Mouse (Mus musculus) left cerebral cortex, adult 8-10 months (tissue): ENCODE data around the gene Acot7. TPM values are rescaled to one million over a fixed set of nuclear protein-coding genes. Genes with fewer than 3 reads are reported as not detected.

ENCODE experiments used
- DNase-seq, 2 experiments: peaks; one replicate each; pipeline ENCODE4 v3.0.0; 2022; ENCODE audit warnings: low spot score in 2 of 2
- total RNA-seq, 4 experiments: library from RNA; stranded (reverse); gene quantifications; 2 replicates each; pipeline ENCODE4 v1.2.4; 2022

The Acot7 gene
- total RNA-seq, 4 experiments from 2014 or later = 281 to 320 (median 303) TPM

GRCm38 (mm10) chr4:152294188-152294929, 116.4 kb downstream of the Acot7 start:
- no peak for DNase-seq

DNA sequence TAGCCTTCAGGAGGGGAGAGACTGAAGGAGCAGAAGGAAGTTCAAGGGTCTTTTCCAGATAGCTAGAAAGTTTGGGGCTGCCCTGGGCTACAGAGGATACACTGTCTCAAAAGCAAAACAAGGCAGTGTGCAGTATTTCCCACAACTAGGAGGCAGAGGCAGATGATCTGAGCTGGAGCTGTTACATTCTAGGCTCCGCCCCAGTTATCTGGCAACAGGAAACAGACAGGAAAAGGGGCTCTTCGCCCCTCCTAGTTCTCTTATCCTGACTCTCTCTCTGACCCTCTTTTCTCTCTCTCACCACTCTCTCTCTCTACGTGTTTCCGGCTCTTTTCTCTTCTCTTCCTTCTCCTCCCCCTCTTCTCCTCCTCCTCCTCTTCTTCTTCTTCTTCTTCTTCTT, 118.0 kb downstream of the Acot7 start:
- DNase-seq = no peak

- DNase-seq = no peak
These were observed 118.4 kb downstream of the Acot7 start for GRCm38 (mm10) chr4:152296371-152296770.

DNA sequence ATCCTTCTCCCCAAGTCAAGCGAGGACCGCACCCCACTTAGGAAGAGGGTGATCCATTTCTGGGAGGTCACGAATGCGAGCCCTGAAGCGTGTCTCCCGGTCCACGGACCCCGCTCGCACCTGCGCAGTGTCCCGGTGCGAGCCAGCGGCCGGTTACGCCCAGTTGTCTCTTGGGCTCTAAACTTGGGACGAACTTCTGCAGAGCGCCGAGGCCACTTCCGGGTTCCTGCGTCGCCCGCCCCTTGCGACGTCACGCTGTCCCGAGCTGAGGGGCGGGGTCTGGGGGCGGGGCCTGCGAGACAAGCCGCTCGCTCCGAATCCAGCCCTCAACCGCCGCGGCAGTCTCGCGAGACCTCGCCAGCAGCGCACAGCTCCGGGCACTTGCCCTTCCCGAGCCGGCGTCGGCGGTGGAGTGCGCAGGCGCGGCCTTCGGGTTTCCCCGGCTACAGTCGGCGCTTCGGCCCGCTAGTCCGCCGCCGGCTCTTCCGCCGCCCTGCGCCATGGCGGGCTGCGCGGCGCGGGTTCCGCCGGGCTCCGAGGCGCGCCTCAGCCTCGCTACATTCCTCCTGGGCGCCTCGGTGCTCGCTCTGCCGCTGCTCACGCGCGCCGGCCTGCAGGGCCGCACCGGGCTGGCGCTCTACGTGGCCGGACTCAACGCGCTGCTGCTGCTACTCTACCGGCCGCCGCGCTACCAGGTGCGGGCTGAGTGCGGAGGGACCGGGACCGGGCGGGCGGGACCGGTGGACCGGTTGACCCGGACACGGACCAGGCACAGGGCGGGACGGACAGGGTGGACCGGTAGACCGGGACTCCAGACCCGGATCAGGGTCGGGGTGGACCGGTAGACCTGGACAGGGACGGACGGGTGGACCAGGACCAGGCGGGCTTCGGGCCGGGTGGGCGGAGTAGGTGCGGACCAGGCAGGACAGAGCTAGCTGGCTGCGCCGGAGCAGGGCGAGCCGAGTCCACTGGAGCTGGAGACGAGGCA, 119.2 kb downstream of the Acot7 start, which contains the start of gene Icmt:
Gene Icmt, plus strand, starts transcription at position 354 of the 988 bp plus-strand sequence.
- DNase-seq = peak; percentile 93 to 98

GRCm38 (mm10) chr4:152298836-152299235, 120.9 kb downstream of the Acot7 start:
- no peak for DNase-seq

DNA sequence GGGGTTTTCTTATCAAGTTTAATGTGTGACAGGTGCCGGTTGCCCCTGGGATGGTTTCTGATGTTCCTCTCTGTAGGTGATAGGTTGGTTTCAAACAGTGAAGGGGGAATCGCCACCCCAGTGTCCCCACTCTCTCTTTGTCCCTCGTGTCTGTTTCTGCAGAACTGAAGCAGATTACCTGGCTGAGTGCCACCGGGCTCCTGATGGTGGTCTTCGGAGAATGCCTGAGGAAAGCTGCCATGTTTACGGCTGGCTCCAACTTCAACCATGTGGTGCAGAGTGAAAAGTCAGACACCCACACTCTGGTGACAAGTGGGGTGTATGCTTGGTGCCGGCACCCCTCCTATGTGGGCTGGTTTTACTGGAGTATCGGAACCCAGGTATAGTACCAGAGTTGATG, 122.4 kb downstream of the Acot7 start:
- DNase-seq = no peak

DNA sequence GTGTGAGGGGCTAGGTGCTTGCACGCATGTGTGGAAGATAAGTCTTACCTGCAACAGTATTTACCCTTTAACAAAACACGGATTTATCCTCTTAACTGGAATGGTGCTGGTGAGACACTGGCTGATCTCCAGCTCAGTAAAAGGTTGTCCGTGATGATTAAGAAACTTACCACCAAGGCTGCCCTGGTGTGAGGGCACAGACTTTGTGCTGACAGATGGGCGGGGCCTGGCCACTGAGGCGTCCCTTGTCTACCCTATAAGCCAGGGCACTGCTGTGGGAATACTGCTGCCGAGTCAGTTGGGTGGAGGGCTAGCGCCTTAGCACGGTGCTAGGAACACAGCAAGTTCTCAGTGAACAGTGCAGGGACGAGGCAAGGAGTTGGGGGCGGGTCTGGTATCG, 124.1 kb downstream of the Acot7 start:
- DNase-seq = no peak

DNA sequence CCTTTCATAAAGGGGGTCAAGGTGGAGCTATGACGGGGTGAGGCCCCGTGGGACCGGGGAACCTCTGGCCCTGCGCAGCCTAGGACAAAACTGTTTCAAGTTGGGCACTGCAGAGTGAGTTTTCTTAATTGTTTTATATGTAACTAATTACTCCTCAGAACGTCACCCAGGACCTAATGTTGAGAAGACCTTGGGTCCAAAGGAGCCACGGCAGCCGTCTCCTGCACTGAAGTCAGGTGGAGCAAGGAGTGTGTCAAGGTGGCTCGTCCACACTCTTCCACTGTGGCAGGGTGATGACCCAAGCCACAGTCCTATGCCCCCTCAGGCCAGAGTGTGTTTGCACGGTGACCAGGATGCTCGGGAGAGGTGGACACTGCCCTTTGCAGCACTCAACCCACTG, 125.2 kb downstream of the Acot7 start:
- no peak for DNase-seq

DNA sequence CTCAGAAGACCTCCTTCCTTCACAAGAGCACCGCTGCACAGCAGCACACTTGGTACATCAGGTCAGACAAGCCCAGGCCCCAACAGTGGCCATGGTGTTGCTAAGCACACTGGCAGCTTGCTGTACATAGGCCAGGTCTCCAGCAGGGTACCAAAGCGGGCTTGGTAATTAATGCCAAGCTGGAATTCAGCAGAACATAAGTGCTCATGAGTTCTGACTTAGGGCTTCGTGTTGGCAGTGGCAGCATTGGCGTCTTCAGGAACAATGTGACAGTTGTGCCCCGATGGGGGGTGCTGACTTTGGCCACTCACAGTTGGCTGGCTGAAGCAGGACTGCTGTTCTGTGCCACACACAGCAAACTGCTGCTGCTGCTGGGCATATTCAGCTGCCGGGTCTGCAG, 126.8 kb downstream of the Acot7 start:
- no peak for DNase-seq

DNA sequence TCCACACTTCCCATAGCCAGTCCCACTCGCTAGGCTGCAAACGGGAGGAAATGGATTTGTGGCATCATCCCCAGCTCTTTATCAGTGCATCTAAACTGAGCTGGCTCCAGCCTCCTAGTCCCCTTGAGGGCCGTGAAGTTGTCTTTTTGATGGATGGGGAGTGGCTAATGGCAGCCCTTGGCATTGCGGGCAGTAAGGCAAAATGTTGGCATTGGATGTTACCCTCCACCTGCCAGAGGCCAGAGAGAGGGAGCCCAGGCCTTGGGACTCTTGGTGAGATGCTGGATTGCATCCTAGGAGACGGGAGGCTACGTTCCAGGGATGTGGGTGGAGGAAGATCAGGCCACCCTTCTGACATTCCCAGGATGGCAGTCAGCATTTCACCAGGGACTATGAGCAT, 128.1 kb downstream of the Acot7 start:
- DNase-seq = no peak

DNA sequence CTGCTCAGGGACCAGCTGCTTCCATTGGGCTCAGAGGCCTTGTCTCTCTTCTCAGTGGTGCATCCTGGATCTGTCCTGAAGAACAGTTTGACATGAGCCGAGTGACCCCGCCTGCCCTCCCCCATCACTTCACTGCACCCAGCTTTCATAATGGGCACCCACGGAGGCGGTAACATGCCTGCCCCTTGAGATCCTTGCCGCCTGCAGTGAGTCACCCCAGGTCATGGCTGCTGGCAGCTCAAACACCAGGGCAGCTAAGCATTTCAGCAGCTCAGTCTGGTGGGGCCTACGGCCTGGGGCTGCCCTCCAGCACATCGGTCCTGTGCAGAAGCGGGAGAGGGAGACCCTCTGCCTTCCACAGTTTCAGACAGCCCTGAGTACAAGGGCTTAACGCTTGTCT, 129.6 kb downstream of the Acot7 start:
- no peak for DNase-seq

- no peak for DNase-seq
These were observed 134.3 kb downstream of the Acot7 start for GRCm38 (mm10) chr4:152312186-152312585.

DNA sequence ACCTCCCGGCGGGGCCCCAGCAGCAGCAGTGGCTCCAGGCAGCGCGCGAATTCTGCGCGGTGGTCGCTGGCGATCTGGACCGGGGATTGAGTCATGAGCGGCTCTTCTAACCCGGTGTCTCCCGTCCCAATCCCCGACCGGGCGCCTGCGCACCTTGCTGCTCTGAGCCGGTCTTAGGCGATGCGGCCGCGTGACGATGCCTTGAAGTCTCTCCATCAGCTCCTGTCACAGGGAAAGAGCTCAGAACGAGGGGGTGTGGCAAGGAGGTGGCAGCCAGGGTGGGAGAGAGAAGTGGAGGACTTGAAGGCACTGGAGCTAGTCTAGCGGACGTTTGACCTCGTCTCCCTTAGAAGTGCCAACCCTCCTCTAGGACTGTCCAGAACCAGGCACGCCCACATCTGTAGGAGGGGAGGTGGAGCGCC, 135.3 kb downstream of the Acot7 start:
- no peak for DNase-seq

DNA sequence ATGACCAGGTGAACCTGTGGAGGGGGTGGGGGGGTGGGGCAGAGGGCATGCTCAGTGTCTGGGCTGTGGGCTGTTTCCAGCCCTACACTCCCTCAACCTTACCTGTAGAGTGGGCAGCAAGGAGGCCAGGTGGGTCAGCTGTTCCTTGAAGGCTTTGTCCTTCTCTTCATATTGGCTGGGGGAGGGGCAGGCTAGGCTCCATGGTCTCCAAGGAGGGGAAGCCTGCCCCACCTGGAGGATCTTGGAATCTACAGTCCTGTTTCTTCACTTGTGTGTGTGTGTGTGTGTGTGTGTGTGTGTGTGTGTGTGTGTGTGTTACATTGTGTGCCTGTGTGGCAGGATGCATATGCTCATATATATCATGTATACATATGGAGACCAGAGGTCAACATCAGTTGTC, 136.0 kb downstream of the Acot7 start:
- DNase-seq = no peak

- DNase-seq = no peak
These were observed 137.7 kb downstream of the Acot7 start for GRCm38 (mm10) chr4:152315498-152316213.

DNA sequence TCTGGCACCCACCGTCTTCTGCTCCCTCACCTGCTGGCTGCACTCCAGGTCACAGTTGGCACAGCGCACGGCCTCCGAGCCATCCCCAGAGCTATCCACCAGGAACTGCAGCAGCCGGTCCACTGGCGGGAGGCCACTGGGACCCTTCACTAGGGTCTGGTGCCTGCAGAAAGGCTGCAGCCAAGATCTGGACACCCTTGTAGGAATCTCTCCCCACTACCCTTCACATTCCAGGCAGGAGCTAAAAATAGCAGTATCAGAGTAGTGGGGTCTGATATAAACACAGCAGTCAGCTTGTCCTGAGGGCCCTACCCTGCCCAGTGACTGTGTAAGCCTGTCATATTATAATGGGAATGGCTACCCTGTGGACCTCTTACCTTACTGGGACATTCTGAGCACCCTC, 139.7 kb downstream of the Acot7 start:
- DNase-seq = no peak

DNA sequence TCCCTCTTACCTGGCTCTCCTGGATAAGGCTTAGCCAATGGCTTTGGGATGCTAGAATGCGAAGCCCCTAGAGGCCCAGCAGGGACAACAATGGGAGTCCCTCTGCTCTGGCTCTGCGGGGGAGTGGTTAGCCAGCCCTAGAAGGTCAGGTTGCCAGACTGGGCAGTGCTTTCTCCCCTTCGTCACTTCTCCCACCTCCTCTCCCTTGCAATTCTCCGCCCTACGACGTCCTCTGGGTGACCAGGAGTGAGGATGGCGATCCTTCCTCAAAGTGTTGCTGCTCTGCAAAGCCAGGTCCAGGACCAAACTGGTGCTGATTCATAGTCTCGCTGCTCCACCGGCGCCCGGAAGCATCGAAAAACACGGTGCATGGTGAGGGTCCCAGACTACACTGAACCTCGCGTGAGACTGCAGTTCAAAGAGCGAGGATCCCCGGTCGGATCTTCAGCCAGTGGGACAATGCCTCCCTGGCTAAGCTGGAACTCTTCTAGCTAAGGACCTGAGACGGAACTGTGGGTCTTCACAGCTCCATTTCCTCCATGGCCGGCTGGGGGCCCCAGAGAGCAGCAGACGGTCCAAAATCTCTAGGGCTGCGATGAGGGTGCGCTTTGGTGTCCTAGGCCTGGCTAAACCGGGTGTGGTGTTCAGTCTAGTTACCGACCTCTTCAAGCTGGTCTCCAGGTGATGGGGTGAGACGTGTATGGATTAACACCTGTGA, 140.7 kb downstream of the Acot7 start, which contains the start of gene Rnf207:
Gene Rnf207, minus strand, starts transcription at position 477 of the 718 bp plus-strand sequence.
- no peak for DNase-seq
